Mouse (Mus musculus) ES-Bruce4 (cell line): ENCODE measurements around the gene Nup210l. TPM values are rescaled to one million over a fixed set of nuclear protein-coding genes. Genes with fewer than 3 reads are reported as not detected.
A peak's percentile ranks its signal among the peaks of the same experiment; 100 is the strongest.

Source experiments
- H3K27ac ChIP-seq: 2 replicates; pipeline ENCODE4 v1.5.1; 2012; ENCODE audit warnings: low read length, inconsistent platforms; ENCODE audit not compliant: insufficient read depth
- H3K27me3 ChIP-seq: 2 replicates; pipeline ENCODE4 v1.6.1; 2012; ENCODE audit warnings: mild to moderate bottlenecking, low read length, inconsistent platforms; ENCODE audit not compliant: control insufficient read depth, poor library complexity, insufficient read depth, severe bottlenecking
- H3K36me3 ChIP-seq: 2 replicates; pipeline ENCODE4 v1.6.1; 2012; ENCODE audit warnings: inconsistent platforms, mild to moderate bottlenecking, low read length, moderate library complexity; ENCODE audit not compliant: control insufficient read depth, poor library complexity, insufficient read depth, severe bottlenecking
- H3K4me1 ChIP-seq: one replicate; pipeline ENCODE4 v1.8.1; 2011; ENCODE audit warnings: low read length; ENCODE audit not compliant: control insufficient read depth, insufficient read depth
- H3K4me3 ChIP-seq: 2 replicates; pipeline ENCODE4 v1.5.1; 2011; ENCODE audit warnings: low read depth, mild to moderate bottlenecking, low read length
- H3K9ac ChIP-seq: 2 replicates; pipeline ENCODE4 v1.6.1; 2012; ENCODE audit warnings: low read depth, mild to moderate bottlenecking, inconsistent platforms; ENCODE audit not compliant: poor library complexity, severe bottlenecking
- H3K9me3 ChIP-seq: replicated peaks from 2 replicates; pipeline ENCODE4 v1.6.1; 2012; ENCODE audit warnings: mild to moderate bottlenecking, low read length, inconsistent platforms; ENCODE audit not compliant: control insufficient read depth, poor library complexity, insufficient read depth, severe bottlenecking
- CTCF ChIP-seq: IDR thresholded peaks from one replicate; pipeline ENCODE4 v1.8.1; 2011; ENCODE audit warnings: low read depth, low read length
- EP300 ChIP-seq: IDR thresholded peaks from 2 replicates; pipeline ENCODE4 v1.6.1; 2011; ENCODE audit warnings: low read depth, low read length; ENCODE audit not compliant: insufficient read depth
- POLR2A ChIP-seq: IDR thresholded peaks from one replicate; pipeline ENCODE4 v1.8.1; 2011; ENCODE audit warnings: low read length; ENCODE audit not compliant: insufficient read depth
- polyA plus RNA-seq: library from polyadenylated mRNA; stranded (reverse); fragments of >200 nt; gene quantifications from 2 replicates; pipeline ENCODE4 v1.2.4, GENCODE M21; 2011; ENCODE audit warnings: low read depth; ENCODE audit not compliant: missing spikeins, insufficient read depth, insufficient read length

Nup210l gene
- polyA plus RNA-seq, 1 experiment: 0.73 TPM

GRCm38 (mm10) chr3:90084790-90085189 lies 19.1 kb upstream of the Nup210l start:
- Histone ChIP-seq H3K4me1 (peaks cover 4% of the 10 kb centered on the region), H3K36me3 (peaks cover 35% of the 10 kb centered on the region), H3K27me3 (no peaks in the 10 kb centered on the region), H3K9ac (no peak overlapping the region), H3K9me3 (no peaks in the 10 kb centered on the region), H3K27ac (no peak overlapping the region), H3K4me3 (no peak overlapping the region)
- TF ChIP-seq CTCF: no peak

GRCm38 (mm10) chr3:90085281-90085680 lies 18.7 kb upstream of the Nup210l start:
- Histone ChIP-seq H3K27ac (no peak overlapping the region), H3K9me3 (no peaks in the 10 kb centered on the region), H3K9ac (no peak overlapping the region), H3K36me3 (peaks cover 39% of the 10 kb centered on the region), H3K4me3 (no peak overlapping the region), H3K27me3 (no peaks in the 10 kb centered on the region), H3K4me1 (peaks cover 4% of the 10 kb centered on the region)
- no peak for TF ChIP-seq CTCF
- no peak for TF ChIP-seq EP300
- TF ChIP-seq POLR2A: no peak

GRCm38 (mm10) chr3:90086068-90086467 lies 17.9 kb upstream of the Nup210l start:
- H3K9me3 ChIP-seq: no peaks in the 10 kb centered on the region

GRCm38 (mm10) chr3:90088617-90089016 lies 15.3 kb upstream of the Nup210l start:
- Histone ChIP-seq H3K4me1 (peaks cover 4% of the 10 kb centered on the region), H3K36me3 (peaks cover 71% of the 10 kb centered on the region), H3K4me3 (no peak overlapping the region), H3K9ac (no peak overlapping the region), H3K27ac (no peak overlapping the region), H3K9me3 (no peaks in the 10 kb centered on the region), H3K27me3 (no peaks in the 10 kb centered on the region)
- TF ChIP-seq CTCF: no peak
- no peak for TF ChIP-seq POLR2A
- TF ChIP-seq EP300: no peak

More at GRCm38 (mm10) chr3:90086068-90086467, 17.9 kb upstream of the Nup210l start:
- H3K27ac ChIP-seq: peak overlapping the region; percentile 6; the same call in 1 of the 2 replicates
- TF ChIP-seq CTCF: no peak
- no peak for TF ChIP-seq POLR2A
- no peak for TF ChIP-seq EP300
- H3K9ac ChIP-seq: no peak overlapping the region
- peaks cover 47% of the 10 kb centered on the region for H3K36me3 ChIP-seq
- H3K4me3 ChIP-seq: no peak overlapping the region
- no peaks in the 10 kb centered on the region for H3K27me3 ChIP-seq
- H3K4me1 ChIP-seq: peaks cover 4% of the 10 kb centered on the region

- Histone ChIP-seq H3K27me3 (no peaks in the 10 kb centered on the region), H3K9ac (no peak overlapping the region), H3K9me3 (no peaks in the 10 kb centered on the region), H3K4me3 (no peak overlapping the region), H3K27ac (no peak overlapping the region), H3K36me3 (peaks cover 79% of the 10 kb centered on the region), H3K4me1 (no peaks in the 10 kb centered on the region)
- no peak for TF ChIP-seq EP300
- no peak for TF ChIP-seq POLR2A
- TF ChIP-seq CTCF: no peak
Observed at GRCm38 (mm10) chr3:90090892-90091291, 13.0 kb upstream of the Nup210l start.

GRCm38 (mm10) chr3:90094453-90094852 lies 9.5 kb upstream of the Nup210l start:
- H3K4me3 ChIP-seq: no peak overlapping the region
- H3K36me3 ChIP-seq: peaks cover 52% of the 10 kb centered on the region
- no peaks in the 10 kb centered on the region for H3K27me3 ChIP-seq
- 0 out of 2 replicates have a peak overlapping the region, but pooled peaks have one; percentile 33 for H3K27ac ChIP-seq
- no peak overlapping the region for H3K9ac ChIP-seq
- no peak for TF ChIP-seq POLR2A
- TF ChIP-seq CTCF: no peak
- no peak for TF ChIP-seq EP300
- peaks cover 3% of the 10 kb centered on the region for H3K4me1 ChIP-seq
- no peaks in the 10 kb centered on the region for H3K9me3 ChIP-seq

GRCm38 (mm10) chr3:90097928-90098327 lies 6.0 kb upstream of the Nup210l start:
- no peaks in the 10 kb centered on the region for H3K9me3 ChIP-seq
- peak overlapping the region; percentile 73 for H3K27ac ChIP-seq
- H3K9ac ChIP-seq: no peak overlapping the region

More at GRCm38 (mm10) chr3:90097928-90098327, 6.0 kb upstream of the Nup210l start:
- Histone ChIP-seq H3K27me3 (no peaks in the 10 kb centered on the region), H3K36me3 (peaks cover 21% of the 10 kb centered on the region), H3K4me1 (peaks cover 5% of the 10 kb centered on the region), H3K4me3 (no peak overlapping the region)
- TF ChIP-seq EP300: no peak
- TF ChIP-seq CTCF: no peak
- no peak for TF ChIP-seq POLR2A
